Mouse (Mus musculus) cerebellum, postnatal 36 days (tissue): Measurements from ENCODE around the gene Phyhipl.

Source experiments
- DNase-seq, 2 experiments: peaks; one replicate each; pipeline ENCODE4 v3.0.0; 2021 to 2022; ENCODE audit warnings: mixed read lengths in 2 of 2

The Phyhipl gene

GRCm38 (mm10) chr10:70631142-70631541 is 24.6 kb downstream of the Phyhipl start:
- no peak for DNase-seq

- no peak for DNase-seq
Measured at GRCm38 (mm10) chr10:70623461-70623860, 32.3 kb downstream of the Phyhipl start.

- DNase-seq: no peak
Measured at GRCm38 (mm10) chr10:70616377-70616776, 39.4 kb downstream of the Phyhipl start.

- no peak for DNase-seq
Measured at GRCm38 (mm10) chr10:70611633-70612032, 44.1 kb downstream of the Phyhipl start.

- DNase-seq: no peak
Measured at GRCm38 (mm10) chr10:70599925-70600305, 55.9 kb downstream of the Phyhipl start.

GRCm38 (mm10) chr10:70599126-70599924 is 56.4 kb downstream of the Phyhipl start:
- DNase-seq: peak; percentile 95 to 98

GRCm38 (mm10) chr10:70598516-70599125 is 57.1 kb downstream of the Phyhipl start:
- no peak for DNase-seq

GRCm38 (mm10) chr10:70598081-70598515 is 57.7 kb downstream of the Phyhipl start:
- DNase-seq: peak in 1 of 2 experiments; percentile 11

- peak; percentile 37 to 42 for DNase-seq
Measured at GRCm38 (mm10) chr10:70594007-70594406, 61.8 kb downstream of the Phyhipl start.

DNA sequence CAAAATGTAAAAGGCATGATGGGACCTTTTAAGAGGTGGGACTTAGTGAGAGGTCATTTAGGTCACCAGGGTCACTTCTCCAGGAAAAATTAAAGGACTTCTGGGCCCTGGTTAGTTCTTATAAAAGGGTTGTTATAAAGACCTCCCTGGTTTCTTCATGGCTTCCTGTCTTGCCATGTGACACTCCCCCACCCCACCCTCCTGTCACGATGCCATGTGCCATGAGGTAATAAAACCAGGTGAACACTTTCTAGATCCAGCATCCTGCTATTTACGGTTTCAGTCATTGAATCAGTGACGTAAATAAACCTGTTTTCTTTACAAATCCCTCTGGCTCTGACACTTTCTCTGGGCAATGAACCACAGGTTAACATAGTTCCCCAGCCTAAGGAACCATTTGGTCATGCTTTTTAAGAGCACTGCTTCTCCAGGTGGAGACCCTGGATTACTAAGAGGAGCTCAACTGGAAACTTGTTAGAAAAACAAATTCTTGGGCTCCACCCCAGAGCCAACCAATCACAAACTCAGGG is 68.8 kb downstream of the Phyhipl start:
- no peak for DNase-seq

- no peak for DNase-seq
Measured at GRCm38 (mm10) chr10:70584171-70584570, 71.6 kb downstream of the Phyhipl start.

DNA sequence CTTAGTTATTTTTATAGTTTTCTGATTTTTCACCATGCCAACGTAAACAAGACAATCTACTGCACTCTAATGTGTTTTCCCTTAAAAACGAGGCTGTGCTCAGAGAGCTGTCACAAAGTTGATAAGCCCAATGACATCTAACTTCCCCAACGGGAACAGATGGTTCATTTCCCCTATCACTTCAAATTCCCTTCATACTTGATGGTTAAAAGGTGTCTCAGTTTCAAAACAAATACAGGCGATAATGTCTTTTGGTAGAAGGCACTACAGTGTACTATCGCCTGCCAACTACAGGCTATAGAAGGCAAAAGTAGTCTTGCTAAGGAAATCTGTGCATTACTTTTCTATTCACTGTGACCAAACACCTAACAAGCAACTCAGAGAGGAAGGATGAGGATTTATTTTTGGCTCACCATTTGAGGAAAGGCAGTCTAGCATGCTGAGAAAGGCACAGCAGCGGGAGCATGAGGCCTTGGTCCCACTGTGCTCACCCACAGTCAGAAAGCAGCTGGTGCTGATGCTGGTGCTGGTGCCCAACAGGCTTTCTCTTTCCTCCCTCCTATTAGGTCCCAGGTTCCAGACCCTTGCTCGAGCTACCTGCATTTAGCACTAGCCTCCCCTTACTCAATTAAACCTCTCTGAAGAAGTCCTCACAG is 74.1 kb downstream of the Phyhipl start:
- DNase-seq: peak in 1 of 2 experiments; percentile 30

GRCm38 (mm10) chr10:70563636-70564035 is 92.1 kb downstream of the Phyhipl start:
- DNase-seq: peak; percentile 80 to 86

- DNase-seq: no peak
Measured at GRCm38 (mm10) chr10:70552531-70552930, 103.2 kb downstream of the Phyhipl start.

DNA sequence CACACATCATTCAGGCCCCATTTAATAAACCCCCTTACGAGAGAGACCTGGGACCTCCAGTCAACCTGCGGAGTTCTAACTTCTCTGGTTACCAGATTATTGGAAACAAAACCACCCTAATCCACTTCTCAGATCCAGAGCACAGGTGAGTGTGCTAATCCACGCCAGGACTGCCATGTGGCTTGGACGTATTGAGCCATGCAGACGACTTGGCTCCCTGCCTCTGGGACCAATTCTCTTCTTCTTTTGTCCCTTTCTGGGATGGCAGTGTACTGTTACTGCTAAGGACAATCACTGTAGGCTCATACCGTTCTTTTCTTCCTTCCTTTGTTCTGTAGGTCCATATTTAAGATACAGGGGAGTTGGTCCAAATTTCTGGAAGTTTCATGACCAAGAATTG is 112.9 kb downstream of the Phyhipl start:
- DNase-seq: no peak

GRCm38 (mm10) chr10:70540456-70541195 is 115.1 kb downstream of the Phyhipl start:
- no peak for DNase-seq

DNA sequence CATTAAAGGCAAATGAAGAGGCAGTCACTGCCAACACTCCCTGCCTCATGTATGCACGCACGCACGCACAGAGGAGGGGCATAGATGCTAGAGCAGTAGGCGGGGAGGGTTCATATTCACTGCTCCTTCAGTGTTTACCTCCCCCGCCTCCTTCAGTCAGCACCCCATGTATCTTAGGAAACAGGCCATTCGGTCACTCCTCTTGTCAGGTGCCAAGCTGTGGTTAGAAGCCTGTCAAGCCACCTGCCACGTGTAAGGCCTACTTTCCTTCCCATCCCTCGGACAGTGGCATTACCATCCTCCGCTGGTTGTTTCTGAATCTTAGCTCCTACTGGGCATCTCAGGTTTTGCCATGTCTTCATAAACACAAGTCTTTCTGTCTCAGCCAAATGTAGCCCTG is 116.5 kb downstream of the Phyhipl start:
- no peak for DNase-seq

DNA sequence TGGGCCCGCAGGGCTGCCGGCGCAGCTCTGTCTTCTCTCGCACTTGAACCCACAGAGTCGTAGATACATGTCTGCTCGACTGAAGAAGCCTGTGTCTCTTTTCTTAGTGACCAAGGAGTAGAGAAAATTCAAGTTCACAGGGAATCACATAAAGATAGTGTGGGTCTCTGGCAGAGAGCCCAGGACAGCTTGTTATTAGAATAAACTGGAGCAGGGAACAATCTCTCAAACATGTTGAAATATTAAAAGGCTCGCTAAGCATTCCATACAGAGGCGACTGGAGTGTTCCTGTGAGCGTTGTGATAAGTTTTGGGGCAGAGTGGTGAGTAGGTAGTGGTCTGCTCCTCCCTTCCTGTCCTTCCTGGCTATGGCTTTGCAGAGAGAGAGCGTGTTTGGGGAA is 118.1 kb downstream of the Phyhipl start:
- DNase-seq: no peak

GRCm38 (mm10) chr10:70535401-70535800 is 120.4 kb downstream of the Phyhipl start:
- DNase-seq: no peak

DNA sequence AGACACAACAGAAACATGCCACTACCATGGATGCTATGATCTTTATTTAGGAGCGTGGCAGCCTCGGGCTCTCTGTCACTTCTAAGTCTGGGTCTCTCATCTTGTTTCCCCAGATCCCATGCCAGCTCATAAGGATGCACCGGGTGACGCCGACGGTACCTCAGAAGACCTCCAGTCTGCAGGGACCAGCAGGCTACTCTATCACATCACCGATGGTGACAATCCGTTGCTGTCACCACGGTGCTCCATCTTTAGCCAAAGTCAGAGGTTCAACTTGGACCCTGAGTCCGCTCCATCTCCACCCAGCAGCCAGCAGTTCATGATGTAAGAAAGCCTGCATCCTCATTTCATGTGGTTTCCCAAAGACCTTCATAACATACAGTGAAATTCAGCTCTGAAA is 121.2 kb downstream of the Phyhipl start:
- DNase-seq: no peak

DNA sequence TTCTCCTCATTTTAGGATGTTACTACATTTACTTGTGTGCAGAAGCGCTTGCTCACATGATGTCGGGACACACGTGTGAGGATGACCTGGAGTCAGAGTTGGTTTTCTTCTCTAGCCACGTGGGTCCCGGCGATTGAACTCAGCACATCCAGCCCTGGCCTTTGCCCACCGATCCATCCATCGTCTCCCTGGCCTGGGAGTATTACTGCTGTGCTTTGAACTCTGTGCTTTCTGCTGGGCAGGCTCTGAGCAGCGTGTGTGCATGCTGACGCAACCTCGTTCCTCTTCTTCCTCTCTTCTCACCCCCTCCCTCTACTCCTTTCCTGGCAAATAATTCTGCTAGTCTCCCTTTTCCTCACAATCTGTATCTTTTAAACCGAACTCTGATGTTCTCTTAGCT is 121.8 kb downstream of the Phyhipl start:
- DNase-seq: no peak

DNA sequence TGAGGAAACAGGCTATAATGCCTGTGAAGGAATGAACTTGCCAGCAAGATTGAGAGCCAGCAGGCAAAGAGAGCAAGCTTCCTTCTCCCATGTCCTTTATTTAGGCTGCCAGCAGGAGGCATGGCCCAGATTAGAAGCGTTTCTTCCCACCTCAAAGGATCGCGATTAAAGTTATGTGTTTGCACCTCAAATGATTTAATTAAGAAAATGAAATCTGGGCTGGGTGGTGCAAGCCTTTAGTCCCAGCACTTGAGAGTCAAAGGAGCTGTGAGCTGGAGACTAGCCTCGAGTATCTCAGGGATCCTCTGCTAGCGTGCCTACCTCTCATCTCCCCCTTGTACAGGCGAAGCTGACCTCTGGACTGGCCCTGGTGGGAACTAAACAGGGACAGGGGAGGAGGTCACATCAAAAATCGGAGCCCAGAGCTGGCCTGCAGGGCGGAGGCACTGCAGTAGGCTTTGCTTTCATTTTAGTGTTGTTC is 122.4 kb downstream of the Phyhipl start:
- peak; percentile 33 to 53 for DNase-seq

- peak; percentile 60 to 70 for DNase-seq
Measured at GRCm38 (mm10) chr10:70532249-70532648, 123.5 kb downstream of the Phyhipl start.
